Mouse (Mus musculus) cerebellum, adult 2 months (tissue): Measurements from ENCODE around the gene Snx17.

ENCODE experiments used
- CTCF ChIP-seq: fragments of 200-500 bp; IDR thresholded peaks from 2 replicates; pipeline ENCODE4 v1.5.1; 2011; ENCODE audit warnings: low read depth, mild to moderate bottlenecking, control low read depth, low read length, moderate library complexity, borderline replicate concordance; ENCODE audit not compliant: insufficient read depth
- POLR2A ChIP-seq: fragments of 200-500 bp; IDR thresholded peaks from 2 replicates; pipeline ENCODE4 v1.6.1; 2011; ENCODE audit warnings: low read length, control low read depth, borderline replicate concordance; ENCODE audit not compliant: insufficient read depth

DNA sequence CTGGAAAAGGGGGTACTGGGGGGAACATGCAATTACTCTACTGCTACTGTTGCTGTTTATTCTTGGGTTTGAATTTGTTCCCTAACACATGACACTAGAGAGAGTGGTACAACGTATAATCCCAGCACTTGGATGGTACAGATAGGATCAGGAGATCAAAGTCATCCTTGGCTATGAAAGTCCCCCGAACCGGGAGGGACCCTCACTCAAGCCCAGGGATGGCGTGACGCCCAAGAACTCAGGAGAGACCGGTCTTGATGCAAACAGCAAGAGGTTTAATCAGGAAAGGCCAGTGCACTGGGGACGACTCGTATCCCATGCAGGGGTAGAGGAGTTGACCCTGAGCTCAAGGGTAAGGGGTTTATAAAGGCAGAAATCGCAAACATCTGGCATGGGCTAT lies 29.7 kb downstream of the Snx17 start:
- no peak for TF ChIP-seq CTCF
- TF ChIP-seq POLR2A, result no peak
